Comparison of ENCODE assay signal across 19 mouse cellular contexts in genomic region chr9:54499291-54499690, GRCm38 (mm10). TPM values are rescaled to one million over a fixed set of nuclear protein-coding genes. Genes with fewer than 3 reads are reported as not detected.
DNase-seq lines count a peak whose midpoint lies in the region; ATAC-seq and TF ChIP-seq lines count a peak whose summit lies in the region.
"Had no signal": no experiment of that assay in that cellular context is flagged by ENCODE, and none has a peak within 500 bp of the region (broad histone marks: within the 10 kb centered on the region; RNA-seq: fewer than 3 reads in every experiment).

No protein-coding gene starts in this region.

- H3K27me3 ChIP-seq in forebrain, embryonic 13.5 days: peaks cover 6% of the 10 kb centered on the region; the same call in 1 of the 2 replicates
- H3K27me3 ChIP-seq in forebrain, embryonic 10.5 days (ENCODE audit: poor library complexity, severe bottlenecking): peaks cover 19% of the 10 kb centered on the region
- peaks cover 13% of the 10 kb centered on the region; the same call in 1 of the 2 replicates for H3K27me3 ChIP-seq in liver, postnatal 0 days (ENCODE audit: insufficient read depth, low read length)
- H3K27me3 ChIP-seq in forebrain, embryonic 16.5 days (replicated peaks; ENCODE audit: control insufficient read depth, insufficient read depth, low read length): no peaks in the 10 kb centered on the region
- H3K27me3 ChIP-seq in neural tube, embryonic 14.5 days (ENCODE audit: control insufficient read depth, insufficient read depth, low read length): no peaks in the 10 kb centered on the region

- 87% methylated on average over 6 of the region's 6 CpGs for WGBS in forebrain, embryonic 13.5 days
- WGBS in forebrain, embryonic 10.5 days: 90% methylated on average over 6 of the region's 6 CpGs
- WGBS in liver, postnatal 0 days (ENCODE audit: insufficient replicate concordance): 74% methylated on average over 6 of the region's 6 CpGs
- WGBS in forebrain, embryonic 16.5 days: 85% methylated on average over 6 of the region's 6 CpGs
- 86% methylated on average over 6 of the region's 6 CpGs for WGBS in neural tube, embryonic 14.5 days

- H3K27ac ChIP-seq in forebrain, embryonic 13.5 days: no peak overlapping the region
- H3K27ac ChIP-seq in forebrain, embryonic 10.5 days: no peak overlapping the region
- no peak overlapping the region for H3K27ac ChIP-seq in liver, postnatal 0 days (ENCODE audit: low read depth)
- no peak overlapping the region for H3K27ac ChIP-seq in forebrain, embryonic 16.5 days (ENCODE audit: low read length)
- H3K27ac ChIP-seq in neural tube, embryonic 14.5 days (ENCODE audit: low read depth, low read length): no peak overlapping the region
- H3K27ac ChIP-seq: limb, embryonic 10.5 days had no signal

- 0 out of 2 replicates have a peak, but pooled peaks have one; percentile 21 for TF ChIP-seq CTCF in liver, postnatal 0 days (IDR thresholded peaks at IDR 0.05; ENCODE audit: low read depth)

- H3K4me2 ChIP-seq in forebrain, embryonic 13.5 days: peak overlapping the region; percentile 77; the same call in 1 of the 2 replicates
- 0 out of 2 replicates have a peak overlapping the region, but pooled peaks have one; percentile 11 for H3K4me2 ChIP-seq in liver, postnatal 0 days (ENCODE audit: low read depth, low read length)
- peak overlapping the region; percentile 53 for H3K4me2 ChIP-seq in forebrain, embryonic 16.5 days (ENCODE audit: low read length)
- H3K4me2 ChIP-seq in neural tube, embryonic 14.5 days (ENCODE audit: low read depth, low read length): peak overlapping the region; percentile 62

- no peak for TF ChIP-seq EP300 in liver, postnatal 0 days (IDR thresholded peaks at IDR 0.05; ENCODE audit: low read depth)

- no peaks in the 10 kb centered on the region for H3K36me3 ChIP-seq in forebrain, embryonic 13.5 days (ENCODE audit: poor library complexity, severe bottlenecking)
- no peaks in the 10 kb centered on the region for H3K36me3 ChIP-seq in forebrain, embryonic 10.5 days (replicated peaks)
- no peaks in the 10 kb centered on the region for H3K36me3 ChIP-seq in liver, postnatal 0 days (replicated peaks; ENCODE audit: insufficient read depth, low read length)
- H3K36me3 ChIP-seq in forebrain, embryonic 16.5 days (ENCODE audit: control insufficient read depth, insufficient read depth): no peaks in the 10 kb centered on the region
- no peaks in the 10 kb centered on the region for H3K36me3 ChIP-seq in neural tube, embryonic 14.5 days (ENCODE audit: control insufficient read depth, insufficient read depth, low read length)
- H3K36me3 ChIP-seq: G1E; limb, embryonic 10.5 days had no signal

- peaks cover 28% of the 10 kb centered on the region for H3K4me1 ChIP-seq in forebrain, embryonic 13.5 days
- peaks cover 32% of the 10 kb centered on the region for H3K4me1 ChIP-seq in forebrain, embryonic 10.5 days
- H3K4me1 ChIP-seq in liver, postnatal 0 days (ENCODE audit: insufficient read depth): peaks cover 8% of the 10 kb centered on the region; the same call in 1 of the 2 replicates
- H3K4me1 ChIP-seq in forebrain, embryonic 16.5 days (replicated peaks; ENCODE audit: control insufficient read depth, insufficient read depth, low read length): peaks cover 24% of the 10 kb centered on the region
- H3K4me1 ChIP-seq in neural tube, embryonic 14.5 days (ENCODE audit: control insufficient read depth, insufficient read depth, low read length): peaks cover 18% of the 10 kb centered on the region

- H3K4me3 ChIP-seq in forebrain, embryonic 13.5 days: no peak overlapping the region
- no peak overlapping the region for H3K4me3 ChIP-seq in forebrain, embryonic 10.5 days
- no peak overlapping the region for H3K4me3 ChIP-seq in liver, postnatal 0 days (ENCODE audit: low read depth, low read length)
- no peak overlapping the region for H3K4me3 ChIP-seq in forebrain, embryonic 16.5 days (replicated peaks; ENCODE audit: low read length)
- H3K4me3 ChIP-seq in neural tube, embryonic 14.5 days (ENCODE audit: low read depth, low read length): no peak overlapping the region
- H3K4me3 ChIP-seq: limb, embryonic 10.5 days had no signal

- H3K9ac ChIP-seq in forebrain, embryonic 13.5 days: no peak overlapping the region
- no peak overlapping the region for H3K9ac ChIP-seq in liver, postnatal 0 days (replicated peaks)
- no peak overlapping the region for H3K9ac ChIP-seq in forebrain, embryonic 16.5 days (replicated peaks; ENCODE audit: low read depth, low read length)
- no peak overlapping the region for H3K9ac ChIP-seq in neural tube, embryonic 14.5 days (replicated peaks; ENCODE audit: low read depth, low read length)

- no peaks in the 10 kb centered on the region for H3K9me3 ChIP-seq in forebrain, embryonic 13.5 days (replicated peaks)
- H3K9me3 ChIP-seq in forebrain, embryonic 10.5 days: no peaks in the 10 kb centered on the region
- H3K9me3 ChIP-seq in liver, postnatal 0 days (ENCODE audit: low read length): no peaks in the 10 kb centered on the region
- no peaks in the 10 kb centered on the region for H3K9me3 ChIP-seq in forebrain, embryonic 16.5 days (ENCODE audit: control insufficient read depth, low read length)
- H3K9me3 ChIP-seq in neural tube, embryonic 14.5 days (ENCODE audit: control insufficient read depth, low read length): no peaks in the 10 kb centered on the region
- H3K9me3 ChIP-seq: G1E; limb, embryonic 10.5 days had no signal

- no peak for ATAC-seq in forebrain, embryonic 13.5 days
- ATAC-seq in liver, postnatal 0 days: no peak
- ATAC-seq in forebrain, embryonic 16.5 days: no peak
- no peak for ATAC-seq in neural tube, embryonic 14.5 days (ENCODE audit: low read depth)

- no peak for DNase-seq in forebrain, embryonic 10.5 days (ENCODE audit: extremely low spot score, low spot score)
- DNase-seq in liver, postnatal 0 days: no peak
- DNase-seq in liver: no peak
- DNase-seq in frontal cortex, postnatal 10 days (ENCODE audit: low spot score in 2 of 2): no peak
- no peak for DNase-seq in adrenal gland, adult 18-20 months (ENCODE audit: low spot score in 2 of 2)
- DNase-seq: embryo, embryonic 11 days; layer of hippocampus, adult 9-11 months; lung, adult 18-20 months; thymus, adult 2 months had no signal

RNA-seq across cellular contexts. Expression of gene Dmxl2, which starts 2.1 kb away (rescaled TPM):
- 29.1 and 30.0 TPM in 2 replicates for polyA plus RNA-seq in forebrain, embryonic 13.5 days (2015; fragmentation: Nextera tagmentation; extraction: Ambion mirVana)
- 6.0 and 6.9 TPM in 2 replicates for polyA plus RNA-seq in forebrain, embryonic 10.5 days (2016; fragmentation: Nextera tagmentation; extraction: Ambion mirVana)
- polyA plus RNA-seq in liver, postnatal 0 days (2015; fragmentation: Nextera tagmentation; extraction: Ambion mirVana): 3.3 and 3.8 TPM in 2 replicates
- 57.0 and 60.6 TPM in 2 replicates for polyA plus RNA-seq in forebrain, embryonic 16.5 days (2015; fragmentation: Nextera tagmentation; extraction: Ambion mirVana)
- polyA plus RNA-seq in neural tube, embryonic 14.5 days (2014; fragmentation: Nextera tagmentation; extraction: Ambion mirVana): 72.6 and 104 TPM in 2 replicates
- 10 to 100 TPM; 12.9 to 15.1 TPM for total RNA-seq in adrenal gland, adult 18-20 months (2021)
- polyA plus RNA-seq: G1E had no signal

RNA-seq across cellular contexts. Expression of gene Sh2d7, which starts 39.5 kb away (rescaled TPM):
- polyA plus RNA-seq in forebrain, embryonic 13.5 days (2015; fragmentation: Nextera tagmentation; extraction: Ambion mirVana): 0.10 and 0.48 TPM in 2 replicates
- polyA plus RNA-seq in forebrain, embryonic 10.5 days (2016; fragmentation: Nextera tagmentation; extraction: Ambion mirVana): not detected in 2 replicates
- not detected in 2 replicates for polyA plus RNA-seq in liver, postnatal 0 days (2015; fragmentation: Nextera tagmentation; extraction: Ambion mirVana)
- polyA plus RNA-seq in forebrain, embryonic 16.5 days (2015; fragmentation: Nextera tagmentation; extraction: Ambion mirVana): 0.16 TPM in 1 of 2 replicates, not detected in the other
- not detected in 2 replicates for polyA plus RNA-seq in neural tube, embryonic 14.5 days (2014; fragmentation: Nextera tagmentation; extraction: Ambion mirVana)
- not detected for total RNA-seq in adrenal gland, adult 18-20 months (2021)
- total RNA-seq: gastrocnemius, adult 18-20 months; heart, adult 8-10 months; heart, postnatal 25 days; megakaryocyte progenitor cell, adult 5-6 weeks had no signal
- polyA plus RNA-seq: G1E; kidney, embryonic 14.5 days; limb, embryonic 10.5 days had no signal

Comparison
In these comparisons a context has a peak if more than half of its experiments do, and no peak if none do; other contexts are left out.
1. H3K4me2 ChIP-seq: peak in every context shown above with its lines; median percentile 77 in forebrain, embryonic 13.5 days; 62 in neural tube, embryonic 14.5 days; 53 in forebrain, embryonic 16.5 days; 11 in liver, postnatal 0 days.